Mouse (Mus musculus): ENCODE results near the gene Rab7.

GRCm38 (mm10) chr6:87993790-87994571 lies 51.1 kb downstream of the Rab7 start:
- TF ChIP-seq POLR2A (IDR thresholded peaks at IDR 0.05; ENCODE audit: insufficient read depth, low read depth, low read length), result 0 out of 2 replicates have a peak, but pooled peaks have one; percentile 16
- TF ChIP-seq CTCF (IDR thresholded peaks at IDR 0.05; ENCODE audit: insufficient read depth, low read depth, low read length), result no peak
